Mouse (Mus musculus) kidney, embryonic 15.5 days (tissue): ENCODE measurements around the gene Rph3al. TPM values are rescaled to one million over a fixed set of nuclear protein-coding genes. Genes with fewer than 3 reads are reported as not detected.

Experiments
- ATAC-seq: fragments of 200-750 bp; cut with Nextera tagmentation; replicated peaks from 2 replicates; pipeline ENCODE4 v1.8.0; 2017; ENCODE audit warnings: moderate TSS enrichment; ENCODE audit not compliant: low FRiP score
- H3K27ac ChIP-seq: fragments of 300-500 bp; sonication (generic); 2 replicates; pipeline ENCODE4 v1.5.1; 2015; ENCODE audit warnings: mild to moderate bottlenecking, inconsistent platforms
- H3K27me3 ChIP-seq: fragments of 300-500 bp; sonication (generic); 2 replicates; pipeline ENCODE4 v1.6.1; 2015; ENCODE audit warnings: inconsistent platforms
- H3K36me3 ChIP-seq: fragments of 300-500 bp; sonication (generic); 2 replicates; pipeline ENCODE4 v1.6.1; 2015; ENCODE audit warnings: inconsistent platforms
- H3K4me1 ChIP-seq: fragments of 300-500 bp; sonication (generic); 2 replicates; pipeline ENCODE4 v1.6.1; 2015; ENCODE audit warnings: inconsistent platforms
- H3K4me2 ChIP-seq: fragments of 300-500 bp; sonication (generic); 2 replicates; pipeline ENCODE4 v1.6.1; 2015; ENCODE audit warnings: moderate library complexity, mild to moderate bottlenecking, inconsistent platforms
- H3K4me3 ChIP-seq: fragments of 300-500 bp; sonication (generic); replicated peaks from 2 replicates; pipeline ENCODE4 v1.5.1; 2015; ENCODE audit warnings: mild to moderate bottlenecking, inconsistent platforms
- H3K9ac ChIP-seq: fragments of 300-500 bp; sonication (generic); 2 replicates; pipeline ENCODE4 v1.6.1; 2015; ENCODE audit warnings: mild to moderate bottlenecking, inconsistent platforms
- H3K9me3 ChIP-seq: fragments of 300-500 bp; sonication (generic); replicated peaks from 2 replicates; pipeline ENCODE4 v1.6.1; 2016; ENCODE audit warnings: inconsistent platforms
- WGBS: fragments of 180-500 bp; shearing (Covaris S2); methylation state at CpG from one replicate; pipeline ENCODE4 v1.1.7; 2015; ENCODE audit warnings: mixed read lengths; 5-methylcytosine and 5-hydroxymethylcytosine counted together
- polyA plus RNA-seq: library from polyadenylated mRNA; unstranded; fragments of >200 nt; fragmentation: Nextera tagmentation; extraction: Ambion mirVana; gene quantifications from 2 replicates; pipeline ENCODE4 v1.2.1, GENCODE M21; 2015

Gene Rph3al
- polyA plus RNA-seq, 1 experiment from 2014 or later = 14.5 TPM

DNA sequence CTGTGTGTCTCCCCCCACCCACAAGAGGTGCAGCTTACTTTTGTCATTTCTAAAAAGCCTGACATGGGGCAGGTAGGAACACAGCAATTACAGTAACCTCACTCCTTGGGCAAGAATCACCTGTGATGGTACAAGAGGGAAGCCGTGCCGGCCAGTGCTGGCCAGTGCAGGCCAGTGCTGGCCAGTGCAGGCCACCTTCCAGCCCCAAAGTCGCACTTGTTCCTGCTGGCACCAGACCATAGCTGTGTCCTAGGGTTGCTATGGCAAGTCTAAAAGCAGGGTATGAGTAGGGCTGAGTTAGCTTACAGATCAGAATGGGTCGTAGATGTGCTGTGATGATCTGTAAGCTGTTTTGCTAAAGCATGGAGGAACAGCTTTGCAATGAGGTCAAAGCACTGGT lies 15.5 kb downstream of the Rph3al start:
- H3K4me1 ChIP-seq = peaks cover 29% of the 10 kb centered on the region
- no peaks in the 10 kb centered on the region for H3K36me3 ChIP-seq
- no peak overlapping the region for H3K4me3 ChIP-seq
- no peaks in the 10 kb centered on the region for H3K27me3 ChIP-seq
- H3K9ac ChIP-seq = no peak overlapping the region
- no peaks in the 10 kb centered on the region for H3K9me3 ChIP-seq
- ATAC-seq = no peak
- WGBS = 83% methylated on average over 4 of the region's 4 CpGs
- 0 out of 2 replicates have a peak overlapping the region, but pooled peaks have one; percentile 6 for H3K27ac ChIP-seq
- H3K4me2 ChIP-seq = no peak overlapping the region

DNA sequence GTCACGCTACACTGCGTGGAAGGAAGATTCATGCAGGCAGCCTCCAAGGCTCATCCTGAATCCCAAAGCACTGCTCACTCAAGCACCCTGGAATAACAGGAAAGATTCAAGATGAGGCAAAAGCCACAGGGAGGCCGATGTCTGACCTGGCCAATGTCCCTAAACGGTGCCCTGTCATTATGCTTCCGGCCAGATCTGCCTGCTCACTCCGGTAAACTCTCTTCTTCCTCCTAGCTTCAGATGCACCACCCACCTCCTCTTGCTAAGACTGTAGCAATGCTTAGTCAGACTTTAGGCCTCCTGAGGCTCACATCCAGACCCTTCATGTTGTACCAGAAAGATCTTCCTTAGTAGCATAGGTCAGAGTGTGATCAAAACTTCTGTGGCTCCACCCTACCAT lies 19.1 kb downstream of the Rph3al start:
- ATAC-seq = no peak
- Histone ChIP-seq H3K36me3 (no peaks in the 10 kb centered on the region), H3K4me1 (peaks cover 6% of the 10 kb centered on the region), H3K27me3 (no peaks in the 10 kb centered on the region), H3K4me3 (no peak overlapping the region), H3K27ac (no peak overlapping the region), H3K9ac (no peak overlapping the region), H3K9me3 (no peaks in the 10 kb centered on the region), H3K4me2 (no peak overlapping the region)
- 86% methylated on average over 6 of the region's 6 CpGs for WGBS

DNA sequence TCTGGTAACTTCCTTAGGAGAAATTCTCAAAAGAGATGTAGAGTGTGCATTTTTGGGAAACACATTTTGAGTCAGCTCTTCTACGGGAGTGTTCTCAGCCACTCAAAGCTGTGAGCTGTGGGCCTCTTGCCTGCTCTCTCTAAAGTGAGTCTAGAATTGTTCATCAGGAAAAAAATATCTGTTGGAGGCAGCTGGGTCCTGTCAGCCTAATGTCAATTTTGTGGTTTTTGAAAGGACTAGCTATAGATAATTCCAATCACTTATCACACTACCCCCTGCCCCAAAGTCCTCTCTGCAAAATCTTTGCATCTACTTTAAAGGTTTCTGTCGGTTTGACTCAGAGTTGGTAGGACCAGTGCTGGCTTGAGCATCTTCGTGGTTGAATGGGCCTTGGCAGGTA lies 20.9 kb downstream of the Rph3al start:
- H3K9ac ChIP-seq = no peak overlapping the region
- no peaks in the 10 kb centered on the region for H3K27me3 ChIP-seq
- no peaks in the 10 kb centered on the region for H3K36me3 ChIP-seq
- no peak overlapping the region for H3K4me3 ChIP-seq
- no peak overlapping the region for H3K27ac ChIP-seq
- H3K9me3 ChIP-seq = no peaks in the 10 kb centered on the region
- no peak overlapping the region for H3K4me2 ChIP-seq
- no peak for ATAC-seq
- WGBS = 75% methylated on average over 3 of the region's 3 CpGs
- H3K4me1 ChIP-seq = peaks cover 8% of the 10 kb centered on the region; the same call in 1 of the 2 replicates

- ATAC-seq = no peak
- Histone ChIP-seq H3K36me3 (0 out of 2 replicates have a peak, but pooled peaks cover 3% of the 10 kb centered on the region), H3K9ac (no peak overlapping the region), H3K27me3 (no peaks in the 10 kb centered on the region), H3K4me2 (no peak overlapping the region), H3K4me1 (peaks cover 7% of the 10 kb centered on the region; the same call in 1 of the 2 replicates), H3K4me3 (no peak overlapping the region), H3K27ac (no peak overlapping the region), H3K9me3 (no peaks in the 10 kb centered on the region)
- WGBS = 68% methylated on average over 3 of the region's 3 CpGs
Measured at GRCm38 (mm10) chr11:75913953-75914352, 24.3 kb downstream of the Rph3al start.

GRCm38 (mm10) chr11:75912944-75913657 lies 25.1 kb downstream of the Rph3al start:
- Histone ChIP-seq H3K9ac (no peak overlapping the region), H3K36me3 (0 out of 2 replicates have a peak, but pooled peaks cover 3% of the 10 kb centered on the region), H3K4me2 (no peak overlapping the region), H3K4me3 (no peak overlapping the region), H3K9me3 (no peaks in the 10 kb centered on the region), H3K4me1 (peaks cover 7% of the 10 kb centered on the region; the same call in 1 of the 2 replicates), H3K27ac (no peak overlapping the region), H3K27me3 (no peaks in the 10 kb centered on the region)
- WGBS = 44% methylated on average over 10 of the region's 10 CpGs
- no peak for ATAC-seq

DNA sequence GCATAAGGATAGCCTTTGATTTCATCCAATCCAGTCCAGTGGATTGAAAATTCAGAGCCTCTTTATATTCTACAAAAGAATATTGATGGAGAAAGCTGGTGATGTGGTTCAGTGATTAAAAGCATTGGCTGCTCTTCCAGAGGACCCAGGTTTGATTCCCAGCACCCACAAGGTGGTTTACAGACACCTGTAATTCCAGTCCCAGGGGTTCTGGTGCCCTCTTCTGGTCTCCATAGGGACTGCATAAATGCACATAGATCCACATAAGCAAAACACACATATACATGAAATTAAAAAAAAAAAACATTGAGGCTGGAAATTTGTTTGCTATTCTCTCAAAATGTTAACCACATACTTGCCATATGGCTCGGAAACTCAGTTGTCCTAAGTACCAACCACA lies 26.3 kb downstream of the Rph3al start:
- Histone ChIP-seq H3K4me2 (no peak overlapping the region), H3K4me3 (no peak overlapping the region), H3K27me3 (no peaks in the 10 kb centered on the region), H3K9ac (no peak overlapping the region), H3K9me3 (no peaks in the 10 kb centered on the region), H3K4me1 (peaks cover 17% of the 10 kb centered on the region), H3K27ac (no peak overlapping the region), H3K36me3 (0 out of 2 replicates have a peak, but pooled peaks cover 3% of the 10 kb centered on the region)
- ATAC-seq = no peak
- WGBS = 94% methylated on average over 1 of the region's 1 CpGs

- H3K27ac ChIP-seq = no peak overlapping the region
- no peak overlapping the region for H3K4me3 ChIP-seq
- H3K9ac ChIP-seq = no peak overlapping the region
- H3K4me2 ChIP-seq = no peak overlapping the region
- 0 out of 2 replicates have a peak, but pooled peaks cover 3% of the 10 kb centered on the region for H3K36me3 ChIP-seq
- H3K27me3 ChIP-seq = no peaks in the 10 kb centered on the region
- ATAC-seq = no peak
- 85% methylated on average over 9 of the region's 9 CpGs for WGBS
- no peaks in the 10 kb centered on the region for H3K9me3 ChIP-seq
- H3K4me1 ChIP-seq = peaks cover 38% of the 10 kb centered on the region
Measured at GRCm38 (mm10) chr11:75909702-75910429, 28.4 kb downstream of the Rph3al start.

- 74% methylated on average over 4 of the region's 4 CpGs for WGBS
- H3K9me3 ChIP-seq = no peaks in the 10 kb centered on the region
- H3K27ac ChIP-seq = peak overlapping the region; percentile 91
- no peak overlapping the region for H3K9ac ChIP-seq
- H3K4me3 ChIP-seq = no peak overlapping the region
- H3K4me2 ChIP-seq = no peak overlapping the region
- no peaks in the 10 kb centered on the region for H3K27me3 ChIP-seq
- no peak for ATAC-seq
- peaks cover 6% of the 10 kb centered on the region; the same call in 1 of the 2 replicates for H3K36me3 ChIP-seq
- H3K4me1 ChIP-seq = peaks cover 41% of the 10 kb centered on the region
Measured at GRCm38 (mm10) chr11:75907406-75907805, 30.8 kb downstream of the Rph3al start.

- peak overlapping the region; percentile 11; the same call in 1 of the 2 replicates for H3K9ac ChIP-seq
- peak; percentile 68 for ATAC-seq
Measured at GRCm38 (mm10) chr11:75906556-75906955, 31.7 kb downstream of the Rph3al start.

GRCm38 (mm10) chr11:75904982-75905381 lies 33.2 kb downstream of the Rph3al start:
- Histone ChIP-seq H3K9ac (no peak overlapping the region), H3K4me3 (peak overlapping the region; percentile 6; the same call in 1 of the 2 replicates), H3K27ac (peak overlapping the region; percentile 91), H3K4me1 (peaks cover 41% of the 10 kb centered on the region), H3K9me3 (no peaks in the 10 kb centered on the region), H3K36me3 (peaks cover 3% of the 10 kb centered on the region; the same call in 1 of the 2 replicates), H3K4me2 (peak overlapping the region; percentile 45), H3K27me3 (no peaks in the 10 kb centered on the region)
- 23% methylated on average over 6 of the region's 6 CpGs for WGBS
- peak; percentile 81 for ATAC-seq

More at GRCm38 (mm10) chr11:75906556-75906955, 31.7 kb downstream of the Rph3al start:
- Histone ChIP-seq H3K4me3 (peak overlapping the region; percentile 25), H3K9me3 (no peaks in the 10 kb centered on the region), H3K4me1 (peaks cover 41% of the 10 kb centered on the region), H3K36me3 (peaks cover 3% of the 10 kb centered on the region; the same call in 1 of the 2 replicates), H3K4me2 (peak overlapping the region; percentile 45), H3K27me3 (no peaks in the 10 kb centered on the region), H3K27ac (peak overlapping the region; percentile 91)
- 30% methylated on average over 12 of the region's 12 CpGs for WGBS

GRCm38 (mm10) chr11:75904501-75904900 lies 33.7 kb downstream of the Rph3al start:
- 17% methylated on average over 5 of the region's 5 CpGs for whole genome bisulfite sequencing
- Histone ChIP-seq H3K4me2 (peak overlapping the region; percentile 45), H3K4me3 (peak overlapping the region; percentile 6; the same call in 1 of the 2 replicates), H3K9ac (no peak overlapping the region), H3K27me3 (no peaks in the 10 kb centered on the region), H3K4me1 (peaks cover 41% of the 10 kb centered on the region), H3K27ac (peak overlapping the region; percentile 91), H3K9me3 (no peaks in the 10 kb centered on the region), H3K36me3 (peaks cover 3% of the 10 kb centered on the region; the same call in 1 of the 2 replicates)
- ATAC-seq = peak; percentile 83

DNA sequence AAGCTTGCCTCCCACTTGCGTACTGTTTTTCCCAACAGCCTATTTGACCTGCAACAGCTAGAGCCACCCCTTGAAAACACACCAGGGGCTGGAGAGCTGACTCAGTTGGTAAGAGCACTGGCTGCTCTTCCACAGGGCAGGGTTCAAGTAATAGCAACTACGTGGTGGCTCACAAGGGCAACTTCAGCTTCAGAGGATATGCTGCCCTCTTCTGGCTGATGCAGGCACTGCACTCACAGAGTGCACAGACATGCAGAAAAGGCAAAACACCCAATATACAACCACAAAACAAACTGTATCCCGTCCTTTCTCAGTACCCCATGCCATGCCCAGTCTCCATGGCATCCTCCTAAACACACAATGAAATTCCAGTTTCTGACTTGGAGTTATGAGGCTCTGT lies 34.7 kb downstream of the Rph3al start:
- Histone ChIP-seq H3K4me1 (peaks cover 41% of the 10 kb centered on the region), H3K9ac (no peak overlapping the region), H3K36me3 (peaks cover 3% of the 10 kb centered on the region; the same call in 1 of the 2 replicates), H3K27ac (peak overlapping the region; percentile 91), H3K27me3 (no peaks in the 10 kb centered on the region), H3K4me2 (no peak overlapping the region), H3K4me3 (no peak overlapping the region), H3K9me3 (no peaks in the 10 kb centered on the region)
- ATAC-seq = no peak
- WGBS = 75% methylated on average over 3 of the region's 3 CpGs
